Mouse (Mus musculus) limb, embryonic 12.5 days (tissue): ENCODE results near the gene Mip. TPM values are rescaled to one million over a fixed set of nuclear protein-coding genes. Genes with fewer than 3 reads are reported as not detected.
A peak's percentile ranks its signal among the peaks of the same experiment; 100 is the strongest.
"Not testable (repeated sequence)": the region's sequence is repeated elsewhere in the genome, so short reads cannot be mapped to it uniquely, and the experiment has no call there.

ENCODE experiments used
- ATAC-seq: fragments of 200-750 bp; cut with Nextera tagmentation; 2 replicates; pipeline ENCODE4 v1.8.0; 2017; ENCODE audit warnings: low read depth, moderate TSS enrichment; ENCODE audit not compliant: insufficient number of reproducible peaks, insufficient read depth, low FRiP score, low TSS enrichment
- H3K27ac ChIP-seq: fragments of 300-500 bp; sonication (generic); 2 replicates; pipeline ENCODE4 v1.5.1; 2016; ENCODE audit warnings: mild to moderate bottlenecking, moderate library complexity
- H3K27me3 ChIP-seq: fragments of 300-500 bp; sonication (generic); 2 replicates; pipeline ENCODE4 v1.6.1; 2016; ENCODE audit warnings: mild to moderate bottlenecking, moderate library complexity
- H3K36me3 ChIP-seq: fragments of 300-500 bp; sonication (generic); 2 replicates; pipeline ENCODE4 v1.6.1; 2016; ENCODE audit warnings: mild to moderate bottlenecking, moderate library complexity
- H3K4me1 ChIP-seq: fragments of 300-500 bp; sonication (generic); replicated peaks from 2 replicates; pipeline ENCODE4 v1.6.1; 2016
- H3K4me2 ChIP-seq: fragments of 300-500 bp; sonication (generic); 2 replicates; pipeline ENCODE4 v1.6.1; 2016; ENCODE audit warnings: mild to moderate bottlenecking, moderate library complexity
- H3K4me3 ChIP-seq: fragments of 300-500 bp; sonication (generic); replicated peaks from 2 replicates; pipeline ENCODE4 v1.5.1; 2016; ENCODE audit warnings: mild to moderate bottlenecking
- H3K9ac ChIP-seq: fragments of 300-500 bp; sonication (generic); replicated peaks from 2 replicates; pipeline ENCODE4 v1.6.1; 2016; ENCODE audit warnings: mild to moderate bottlenecking, moderate library complexity
- H3K9me3 ChIP-seq: fragments of 300-500 bp; sonication (generic); 2 replicates; pipeline ENCODE4 v1.6.1; 2016; ENCODE audit warnings: mild to moderate bottlenecking, moderate library complexity
- WGBS: fragments of 180-500 bp; shearing (Covaris S2); methylation state at CpG from one replicate; pipeline ENCODE4 v1.1.7; 2016; 5-methylcytosine and 5-hydroxymethylcytosine counted together
- polyA plus RNA-seq: library from polyadenylated mRNA; unstranded; fragments of >200 nt; fragmentation: Nextera tagmentation; extraction: Ambion mirVana; gene quantifications from 2 replicates; pipeline ENCODE4 v1.2.1, GENCODE M21; 2016

The Mip gene
- polyA plus RNA-seq, 1 experiment from 2014 or later, result 0.38 TPM

- H3K4me2 ChIP-seq, result no peak overlapping the region
- ATAC-seq, result no peak
- H3K27ac ChIP-seq, result peak overlapping the region; percentile 60; the same call in 1 of the 2 replicates
Measured at GRCm38 (mm10) chr10:128247020-128247732, 21.5 kb downstream of the Mip start.

GRCm38 (mm10) chr10:128250565-128250964, 24.9 kb downstream of the Mip start:
- Histone ChIP-seq H3K4me3 (no peak overlapping the region), H3K9ac (no peak overlapping the region), H3K36me3 (peaks cover 85% of the 10 kb centered on the region), H3K27me3 (no peaks in the 10 kb centered on the region), H3K27ac (no peak overlapping the region), H3K4me1 (no peaks in the 10 kb centered on the region), H3K9me3 (no peaks in the 10 kb centered on the region), H3K4me2 (no peak overlapping the region)
- WGBS, result 92% methylated on average over 13 of the region's 13 CpGs
- no peak for ATAC-seq

More at GRCm38 (mm10) chr10:128247020-128247732, 21.5 kb downstream of the Mip start:
- Histone ChIP-seq H3K9me3 (no peaks in the 10 kb centered on the region), H3K4me1 (no peaks in the 10 kb centered on the region), H3K36me3 (peaks cover 100% of the 10 kb centered on the region), H3K4me3 (no peak overlapping the region), H3K9ac (0 out of 2 replicates have a peak overlapping the region, but pooled peaks have one; percentile 4), H3K27me3 (no peaks in the 10 kb centered on the region)
- 82% methylated on average over 17 of the region's 17 CpGs for WGBS

- Histone ChIP-seq H3K27ac (no peak within 1 kb of the TSS), H3K9me3 (no peaks in the 10 kb centered on the region), H3K4me2 (no peak within 1 kb of the TSS), H3K4me1 (no peaks in the 10 kb centered on the region), H3K36me3 (peaks cover 53% of the 10 kb centered on the region), H3K9ac (no peak within 1 kb of the TSS), H3K4me3 (no peak within 1 kb of the TSS), H3K27me3 (no peaks in the 10 kb centered on the region)
- 90% methylated on average over 4 of the region's 4 CpGs for WGBS
- no peak for ATAC-seq
Measured at GRCm38 (mm10) chr10:128253677-128254255, 28.1 kb downstream of the Mip start, which contains the start of gene Apon. Gene Apon, plus strand, starts transcription at chr10:128254096.

- 88% methylated on average over 8 of the region's 8 CpGs for WGBS
- no peak for ATAC-seq
- no peaks in the 10 kb centered on the region for H3K27me3 ChIP-seq
- no peaks in the 10 kb centered on the region for H3K9me3 ChIP-seq
- H3K4me2 ChIP-seq, result no peak overlapping the region
- H3K4me1 ChIP-seq, result no peaks in the 10 kb centered on the region
- H3K4me3 ChIP-seq, result no peak overlapping the region
- H3K27ac ChIP-seq, result no peak overlapping the region
- peaks cover 31% of the 10 kb centered on the region for H3K36me3 ChIP-seq
- no peak overlapping the region for H3K9ac ChIP-seq
Measured at GRCm38 (mm10) chr10:128255925-128256324, 30.3 kb downstream of the Mip start.

GRCm38 (mm10) chr10:128256328-128256727, 30.7 kb downstream of the Mip start:
- 76% methylated on average over 8 of the region's 8 CpGs for WGBS
- Histone ChIP-seq H3K4me2 (no peak overlapping the region), H3K27me3 (no peaks in the 10 kb centered on the region), H3K36me3 (peaks cover 27% of the 10 kb centered on the region), H3K9me3 (no peaks in the 10 kb centered on the region), H3K4me1 (no peaks in the 10 kb centered on the region), H3K4me3 (no peak overlapping the region), H3K27ac (no peak overlapping the region), H3K9ac (no peak overlapping the region)
- ATAC-seq, result no peak

- Histone ChIP-seq H3K36me3 (peaks cover 5% of the 10 kb centered on the region; the same call in 1 of the 2 replicates), H3K4me3 (no peak overlapping the region), H3K4me1 (no peaks in the 10 kb centered on the region), H3K27ac (no peak overlapping the region), H3K9me3 (no peaks in the 10 kb centered on the region), H3K4me2 (no peak overlapping the region), H3K9ac (no peak overlapping the region), H3K27me3 (no peaks in the 10 kb centered on the region)
- WGBS, result 83% methylated on average over 4 of the region's 4 CpGs
- ATAC-seq, result no peak
Measured at GRCm38 (mm10) chr10:128258953-128259352, 33.3 kb downstream of the Mip start.

GRCm38 (mm10) chr10:128259946-128260345, 34.3 kb downstream of the Mip start:
- no peak for ATAC-seq
- Histone ChIP-seq H3K4me1 (no peaks in the 10 kb centered on the region), H3K4me2 (no peak overlapping the region), H3K4me3 (no peak overlapping the region), H3K9me3 (no peaks in the 10 kb centered on the region), H3K27me3 (no peaks in the 10 kb centered on the region), H3K9ac (no peak overlapping the region), H3K27ac (no peak overlapping the region), H3K36me3 (no peaks in the 10 kb centered on the region)
- WGBS, result 88% methylated on average over 5 of the region's 5 CpGs

- not testable (repeated sequence) for H3K9me3 ChIP-seq, H3K4me3 ChIP-seq, H3K4me1 ChIP-seq, H3K36me3 ChIP-seq, H3K27ac ChIP-seq, H3K9ac ChIP-seq, ATAC-seq, H3K27me3 ChIP-seq, H3K4me2 ChIP-seq
- WGBS, result 83% methylated on average over 7 of the region's 7 CpGs
Measured at GRCm38 (mm10) chr10:128260376-128260775, 34.7 kb downstream of the Mip start.

- Histone ChIP-seq H3K36me3 (no peaks in the 10 kb centered on the region), H3K9me3 (no peaks in the 10 kb centered on the region), H3K27me3 (no peaks in the 10 kb centered on the region), H3K27ac (no peak overlapping the region), H3K4me3 (no peak overlapping the region), H3K4me1 (no peaks in the 10 kb centered on the region), H3K9ac (no peak overlapping the region), H3K4me2 (no peak overlapping the region)
- ATAC-seq, result no peak
- 81% methylated on average over 22 of the region's 22 CpGs for WGBS
Measured at GRCm38 (mm10) chr10:128262300-128262699, 36.7 kb downstream of the Mip start.

- Histone ChIP-seq H3K4me2 (no peak overlapping the region), H3K4me3 (no peak overlapping the region), H3K27me3 (no peaks in the 10 kb centered on the region), H3K36me3 (no peaks in the 10 kb centered on the region), H3K9me3 (no peaks in the 10 kb centered on the region), H3K9ac (no peak overlapping the region), H3K4me1 (no peaks in the 10 kb centered on the region), H3K27ac (no peak overlapping the region)
- ATAC-seq, result no peak
- 74% methylated on average over 6 of the region's 6 CpGs for WGBS
Measured at GRCm38 (mm10) chr10:128263393-128264310, 38.0 kb downstream of the Mip start.

- H3K9me3 ChIP-seq, result no peaks in the 10 kb centered on the region
- no peak within 1 kb of the TSS for H3K4me2 ChIP-seq
- 76% methylated on average over 6 of the region's 6 CpGs for WGBS
- no peaks in the 10 kb centered on the region for H3K36me3 ChIP-seq
- 0 out of 2 replicates have a peak, but pooled peaks cover 3% of the 10 kb centered on the region for H3K4me1 ChIP-seq
- ATAC-seq, result no peak
- no peak within 1 kb of the TSS for H3K4me3 ChIP-seq
- H3K27ac ChIP-seq, result no peak within 1 kb of the TSS
- no peak within 1 kb of the TSS for H3K9ac ChIP-seq
- no peaks in the 10 kb centered on the region for H3K27me3 ChIP-seq
Measured at GRCm38 (mm10) chr10:128268371-128268770, 42.7 kb downstream of the Mip start, which contains the start of gene Apof. Gene Apof, plus strand, starts transcription at chr10:128268671.
